Mouse (Mus musculus) myocyte (in vitro differentiated cells): ENCODE results near the gene Ttyh3. TPM values are rescaled to one million over a fixed set of nuclear protein-coding genes. Genes with fewer than 3 reads are reported as not detected.

Experiments
- H3K27me3 ChIP-seq: one replicate; pipeline ENCODE4 v1.6.1; 2011; ENCODE audit not compliant: control insufficient read depth, insufficient read depth, insufficient read length
- H3K36me3 ChIP-seq: one replicate; pipeline ENCODE4 v1.6.1; 2011; ENCODE audit not compliant: control insufficient read depth, insufficient read depth
- H3K4me2 ChIP-seq: one replicate; pipeline ENCODE4 v1.6.1; 2011; ENCODE audit warnings: low read depth, control low read depth
- H3K4me3 ChIP-seq: one replicate; pipeline ENCODE4 v1.5.1; 2011; ENCODE audit warnings: mild to moderate bottlenecking, control low read depth, moderate library complexity
- H3K79me2 ChIP-seq: one replicate; pipeline ENCODE4 v1.6.1; 2011; ENCODE audit not compliant: control insufficient read depth, insufficient read depth
- H3ac ChIP-seq: one replicate; pipeline ENCODE4 v1.6.1; 2011; ENCODE audit not compliant: control insufficient read depth, insufficient read length
- CEBPB ChIP-seq: IDR thresholded peaks from 2 replicates; pipeline ENCODE4 v1.6.1; 2011; ENCODE audit warnings: mild to moderate bottlenecking, moderate library complexity; ENCODE audit not compliant: poor library complexity, insufficient read depth, severe bottlenecking
- E2F4 ChIP-seq: IDR thresholded peaks from one replicate; pipeline ENCODE4 v1.6.1; 2011; ENCODE audit warnings: mild to moderate bottlenecking, control low read depth, moderate library complexity; ENCODE audit not compliant: insufficient read depth
- MAX ChIP-seq: IDR thresholded peaks from one replicate; pipeline ENCODE4 v1.6.1; 2011; ENCODE audit warnings: low read depth, mild to moderate bottlenecking, control low read depth
- MYOD1 ChIP-seq, 3 experiments: IDR thresholded peaks; one replicate each; pipeline ENCODE4 v1.6.1; 2011; ENCODE audit warnings: control low read depth in 2 of 3, low read depth in 2 of 3, mild to moderate bottlenecking in 2 of 3, moderate library complexity in 1 of 3; ENCODE audit not compliant: insufficient read length in 2 of 3, control insufficient read depth in 1 of 3
- MYOG ChIP-seq, 3 experiments: IDR thresholded peaks; one replicate each; pipeline ENCODE4 v1.6.1; 2011; ENCODE audit warnings: control low read depth in 2 of 3, low read depth in 2 of 3, mild to moderate bottlenecking in 2 of 3; ENCODE audit not compliant: insufficient read length in 2 of 3, control insufficient read depth in 1 of 3, insufficient read depth in 1 of 3
- POLR2A ChIP-seq: IDR thresholded peaks from one replicate; pipeline ENCODE4 v1.6.1; 2011; ENCODE audit warnings: low read depth, mild to moderate bottlenecking, control low read depth, moderate library complexity; ENCODE audit not compliant: insufficient read length
- POLR2AphosphoS2 ChIP-seq: IDR thresholded peaks from one replicate; pipeline ENCODE4 v1.6.1; 2011; ENCODE audit warnings: low read depth, control low read depth; ENCODE audit not compliant: insufficient read length
- REST ChIP-seq: IDR thresholded peaks from one replicate; pipeline ENCODE4 v1.6.1; 2011; ENCODE audit warnings: mild to moderate bottlenecking, control low read depth, moderate library complexity; ENCODE audit not compliant: insufficient read depth, insufficient read length
- SRF ChIP-seq: IDR thresholded peaks from one replicate; pipeline ENCODE4 v1.6.1; 2011; ENCODE audit warnings: low read depth; ENCODE audit not compliant: control insufficient read depth, insufficient read length
- TCF12 ChIP-seq: IDR thresholded peaks from one replicate; pipeline ENCODE4 v1.6.1; 2011; ENCODE audit warnings: mild to moderate bottlenecking, control low read depth; ENCODE audit not compliant: poor library complexity, insufficient read depth, severe bottlenecking
- TCF3 ChIP-seq: IDR thresholded peaks from one replicate; pipeline ENCODE4 v1.6.1; 2011; ENCODE audit warnings: low read depth, control low read depth; ENCODE audit not compliant: insufficient read length
- USF1 ChIP-seq: IDR thresholded peaks from one replicate; pipeline ENCODE4 v1.6.1; 2011; ENCODE audit warnings: low read depth, mild to moderate bottlenecking, control low read depth, moderate library complexity
- polyA plus RNA-seq: library from polyadenylated mRNA; unstranded; fragments of >200 nt; fragmentation: generic; extraction: Trizol; gene quantifications from one replicate; pipeline ENCODE4 v1.2.1, GENCODE M21; 2012; ENCODE audit warnings: missing spikeins

Ttyh3 gene
- polyA plus RNA-seq, 1 experiment, result 23.8 TPM

DNA sequence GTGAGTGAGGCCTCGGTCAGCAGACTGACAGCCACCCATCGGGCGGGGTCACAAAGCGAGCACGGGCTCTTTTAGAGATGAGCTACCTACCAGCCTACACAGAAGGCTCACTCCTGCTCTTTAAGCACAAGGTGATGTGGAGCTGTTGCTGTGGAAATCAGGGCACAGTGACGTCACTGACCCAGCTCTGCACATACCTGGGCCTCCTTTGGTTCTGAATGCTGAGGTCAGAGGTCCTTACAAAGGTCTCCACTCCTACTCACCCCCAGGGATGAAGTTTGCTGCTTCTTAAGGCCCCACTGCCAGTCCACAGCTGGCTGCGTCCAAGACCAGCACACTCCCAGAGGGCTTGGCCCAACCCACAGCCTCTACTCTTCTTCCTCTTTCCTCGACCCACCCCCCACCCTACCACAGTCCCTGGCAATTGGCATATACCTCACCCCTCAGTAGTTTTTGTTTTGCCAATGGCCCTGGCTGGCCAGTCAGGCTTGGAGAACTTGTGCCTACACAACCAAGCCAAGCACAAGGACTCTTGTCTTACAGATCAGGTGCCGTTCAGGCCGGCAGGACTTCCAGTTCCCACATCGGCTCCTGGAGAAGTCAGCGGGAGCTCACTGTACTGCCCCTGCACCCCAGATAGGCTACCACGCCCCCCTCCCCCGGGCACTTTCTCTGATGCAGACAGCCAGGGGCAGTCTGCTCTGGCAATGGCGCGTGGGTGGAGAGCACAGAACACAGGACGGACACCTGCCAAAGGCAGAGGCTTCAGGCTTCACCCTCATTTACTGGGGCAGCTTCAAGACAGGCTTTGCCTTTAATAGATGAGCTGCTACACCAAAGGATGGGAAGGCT lies 14.1 kb upstream of the Ttyh3 start:
- Histone ChIP-seq H3K4me2 (no peak overlapping the region), H3K4me3 (no peak overlapping the region), H3K36me3 (no peaks in the 10 kb centered on the region), H3K79me2 (no peaks in the 10 kb centered on the region), H3ac (no peak overlapping the region), H3K27me3 (no peaks in the 10 kb centered on the region)
- TF ChIP-seq USF1 (no peak), E2F4 (no peak), TCF12 (no peak), POLR2AphosphoS2 (no peak), POLR2A (no peak), TCF3 (no peak), REST (no peak), MAX (no peak), MYOG (IDR thresholded peaks at IDR 0.05; ENCODE audit: control insufficient read depth in 1 of 3, insufficient read depth in 1 of 3, insufficient read length in 2 of 3, low read depth in 2 of 3) (no peak), MYOD1 (IDR thresholded peaks at IDR 0.05; ENCODE audit: control insufficient read depth in 1 of 3, insufficient read length in 2 of 3, low read depth in 2 of 3) (no peak), SRF (no peak)

- Histone ChIP-seq H3ac (no peak overlapping the region), H3K79me2 (no peaks in the 10 kb centered on the region), H3K4me2 (no peak overlapping the region), H3K27me3 (no peaks in the 10 kb centered on the region), H3K36me3 (no peaks in the 10 kb centered on the region), H3K4me3 (no peak overlapping the region)
- no peak for TF ChIP-seq CEBPB
- no peak for TF ChIP-seq TCF12
- TF ChIP-seq MYOD1 (IDR thresholded peaks at IDR 0.05; ENCODE audit: control insufficient read depth in 1 of 3, insufficient read length in 2 of 3, low read depth in 2 of 3), result no peak
- TF ChIP-seq MYOG (IDR thresholded peaks at IDR 0.05; ENCODE audit: control insufficient read depth in 1 of 3, insufficient read depth in 1 of 3, insufficient read length in 2 of 3, low read depth in 2 of 3), result no peak
- TF ChIP-seq POLR2A, result no peak
- no peak for TF ChIP-seq MAX
- no peak for TF ChIP-seq SRF
- TF ChIP-seq REST, result no peak
- no peak for TF ChIP-seq USF1
- no peak for TF ChIP-seq E2F4
- no peak for TF ChIP-seq POLR2AphosphoS2
- TF ChIP-seq TCF3, result no peak
Measured at GRCm38 (mm10) chr5:140661875-140662643, 13.2 kb upstream of the Ttyh3 start.

- Histone ChIP-seq H3K4me3 (no peak overlapping the region), H3ac (no peak overlapping the region), H3K36me3 (no peaks in the 10 kb centered on the region), H3K4me2 (no peak overlapping the region), H3K27me3 (no peaks in the 10 kb centered on the region), H3K79me2 (no peaks in the 10 kb centered on the region)
- TF ChIP-seq CEBPB (no peak), POLR2AphosphoS2 (no peak), POLR2A (no peak), MYOG (IDR thresholded peaks at IDR 0.05; ENCODE audit: control insufficient read depth in 1 of 3, insufficient read depth in 1 of 3, insufficient read length in 2 of 3, low read depth in 2 of 3) (no peak), MAX (no peak), REST (no peak)
Measured at GRCm38 (mm10) chr5:140661427-140661826, 12.6 kb upstream of the Ttyh3 start.

DNA sequence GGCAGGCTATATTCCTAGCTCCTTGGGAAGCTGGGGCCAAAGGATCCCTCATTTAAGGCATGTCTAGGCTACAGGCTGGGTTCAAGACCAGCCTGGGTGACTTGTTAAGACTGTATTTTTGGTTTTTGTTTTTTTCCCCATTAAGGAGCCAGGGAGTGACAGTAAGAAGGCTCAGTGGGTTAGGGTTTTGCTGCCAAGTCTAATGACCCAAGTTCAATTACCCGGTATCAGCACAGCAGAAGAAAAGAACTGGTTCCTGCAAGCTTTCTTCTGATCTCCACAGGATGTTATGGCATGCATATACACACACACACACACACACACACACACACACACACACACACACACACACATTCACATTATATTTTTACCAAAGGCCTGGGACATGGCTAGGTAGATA lies 11.6 kb upstream of the Ttyh3 start:
- no peak overlapping the region for H3K4me2 ChIP-seq
- no peaks in the 10 kb centered on the region for H3K27me3 ChIP-seq
- no peaks in the 10 kb centered on the region for H3K36me3 ChIP-seq
- no peak overlapping the region for H3K4me3 ChIP-seq
- TF ChIP-seq MYOD1 (IDR thresholded peaks at IDR 0.05; ENCODE audit: control insufficient read depth in 1 of 3, insufficient read length in 2 of 3, low read depth in 2 of 3) (no peak), POLR2AphosphoS2 (no peak), USF1 (no peak), TCF3 (no peak)
- no peaks in the 10 kb centered on the region for H3K79me2 ChIP-seq
- no peak overlapping the region for H3ac ChIP-seq

DNA sequence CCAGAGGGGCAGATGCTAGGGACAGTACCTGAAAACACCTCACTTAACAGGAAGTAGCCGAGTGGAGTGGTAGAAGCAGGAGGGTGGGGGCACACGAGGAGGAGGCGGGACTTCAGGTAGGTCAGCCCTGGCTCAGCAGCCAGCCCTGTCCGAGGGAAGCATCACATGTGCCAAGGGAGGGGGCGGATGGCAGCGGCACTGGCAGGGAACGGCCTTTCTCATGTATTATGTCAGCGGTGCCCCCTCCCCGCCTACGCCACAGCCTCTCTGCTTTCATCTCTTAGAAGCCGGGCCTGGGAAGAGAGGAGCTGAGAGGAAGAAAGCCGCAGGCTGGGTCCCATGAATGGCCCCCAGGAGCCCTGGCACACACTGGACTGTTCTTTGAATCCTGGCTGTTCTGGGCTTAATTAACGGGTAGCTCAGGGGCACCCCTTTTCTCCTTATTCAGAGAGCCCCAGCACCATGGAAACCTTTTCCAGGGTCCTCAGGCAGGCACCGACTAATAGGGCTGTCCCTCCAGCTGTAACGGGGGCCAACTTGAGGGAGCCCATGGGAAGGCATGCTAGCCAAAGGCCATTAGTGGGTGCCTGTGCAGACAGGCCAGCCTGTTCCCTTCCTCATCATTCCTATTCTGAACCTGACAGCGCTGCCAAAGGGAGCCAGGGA lies 10.9 kb upstream of the Ttyh3 start:
- H3K4me2 ChIP-seq, result no peak overlapping the region
- TF ChIP-seq SRF (no peak), MAX (no peak)
- no peaks in the 10 kb centered on the region for H3K27me3 ChIP-seq
- H3K36me3 ChIP-seq, result no peaks in the 10 kb centered on the region
- no peak overlapping the region for H3ac ChIP-seq
- H3K4me3 ChIP-seq, result no peak overlapping the region
- no peaks in the 10 kb centered on the region for H3K79me2 ChIP-seq
